Mouse (Mus musculus) brain, embryonic 14.5 days (tissue): ENCODE data around the gene Ctcf.

Source experiments
- CTCF ChIP-seq: fragments of 200-500 bp; IDR thresholded peaks from 2 replicates; pipeline ENCODE4 v1.5.1; 2012; ENCODE audit warnings: inconsistent platforms, mild to moderate bottlenecking, moderate library complexity, borderline replicate concordance; ENCODE audit not compliant: insufficient read depth, insufficient read length; ENCODE audit errors: extremely low read depth
- POLR2A ChIP-seq: fragments of 200-500 bp; IDR thresholded peaks from 2 replicates; pipeline ENCODE4 v1.6.1; 2012; ENCODE audit warnings: mild to moderate bottlenecking, inconsistent platforms, borderline replicate concordance; ENCODE audit not compliant: poor library complexity, insufficient read depth, insufficient read length, severe bottlenecking; ENCODE audit errors: extremely low read depth

GRCm38 (mm10) chr8:105700966-105701824, 64.8 kb downstream of the Ctcf start, which contains the start of the genes Acd and Pard6a:
- no peak for TF ChIP-seq CTCF
- TF ChIP-seq POLR2A: peak; percentile 75; the same call in 1 of the 2 replicates
